Mouse (Mus musculus) layer of hippocampus, postnatal 25 days (tissue): Measurements from ENCODE around the gene Cnot6l. TPM values are rescaled to one million over a fixed set of nuclear protein-coding genes. Genes with fewer than 3 reads are reported as not detected.

ENCODE experiments used
- DNase-seq, 2 experiments: peaks; one replicate each; pipeline ENCODE4 v3.0.0; 2022; ENCODE audit warnings: mixed read lengths in 2 of 2, low spot score in 1 of 2; ENCODE audit errors: extremely low spot score in 1 of 2
- total RNA-seq, 2 experiments: library from RNA; stranded (reverse); gene quantifications; 2 replicates each; pipeline ENCODE4 v1.2.3; 2021

The Cnot6l gene
- total RNA-seq, result 10 to 100 TPM; 68.4 to 69.9 TPM

GRCm38 (mm10) chr5:96164021-96164411, at the start of gene Cnot6l:
Gene Cnot6l, minus strand, starts transcription at chr5:96164171.
- no peak for DNase-seq

GRCm38 (mm10) chr5:96209916-96210583, 46.1 kb upstream of the Cnot6l start:
- DNase-seq, result peak; percentile 85 to 86

GRCm38 (mm10) chr5:96209459-96209858, 45.5 kb upstream of the Cnot6l start, which contains the start of gene Mrpl1:
Gene Mrpl1, plus strand, starts transcription at chr5:96209493.
- peak in 1 of 2 experiments; percentile 14 for DNase-seq

GRCm38 (mm10) chr5:96208543-96208942, 44.6 kb upstream of the Cnot6l start:
- DNase-seq, result no peak

GRCm38 (mm10) chr5:96207531-96207930, 43.6 kb upstream of the Cnot6l start:
- no peak for DNase-seq

GRCm38 (mm10) chr5:96206897-96207296, 42.9 kb upstream of the Cnot6l start:
- DNase-seq, result no peak

GRCm38 (mm10) chr5:96201462-96202154, 37.6 kb upstream of the Cnot6l start:
- no peak for DNase-seq

- DNase-seq, result no peak
Observed at GRCm38 (mm10) chr5:96200269-96200668, 36.3 kb upstream of the Cnot6l start.

- DNase-seq, result no peak
Observed at GRCm38 (mm10) chr5:96198271-96198670, 34.3 kb upstream of the Cnot6l start.

GRCm38 (mm10) chr5:96196547-96197052, 32.6 kb upstream of the Cnot6l start:
- DNase-seq, result no peak

GRCm38 (mm10) chr5:96191251-96191650, 27.3 kb upstream of the Cnot6l start:
- no peak for DNase-seq

- no peak for DNase-seq
Observed at GRCm38 (mm10) chr5:96189761-96190160, 25.8 kb upstream of the Cnot6l start.

- DNase-seq, result no peak
Observed at GRCm38 (mm10) chr5:96183987-96184386, 20.0 kb upstream of the Cnot6l start.

GRCm38 (mm10) chr5:96183211-96183610, 19.2 kb upstream of the Cnot6l start:
- no peak for DNase-seq

- DNase-seq, result no peak
Observed at GRCm38 (mm10) chr5:96176879-96177358, 12.9 kb upstream of the Cnot6l start.

- no peak for DNase-seq
Observed at GRCm38 (mm10) chr5:96176121-96176520, 12.2 kb upstream of the Cnot6l start.

GRCm38 (mm10) chr5:96171765-96172164, 7.8 kb upstream of the Cnot6l start:
- DNase-seq, result no peak

- no peak for DNase-seq
Observed at GRCm38 (mm10) chr5:96170443-96170842, 6.5 kb upstream of the Cnot6l start.

GRCm38 (mm10) chr5:96166761-96167160, 2.8 kb upstream of the Cnot6l start:
- DNase-seq, result no peak

GRCm38 (mm10) chr5:96163396-96164020, 463 bp downstream of the Cnot6l start:
- no peak for DNase-seq
